Mouse (Mus musculus) brain, adult 2 months (tissue): ENCODE measurements at regions not wholly inside any gene's neighbourhood (a gene's known extent, or its start where the extent isn't known, plus 50 kb on each side); places are given as distances from the start of the nearest gene placed in this dataset.

ENCODE experiments used
- DNase-seq: peaks from one replicate; pipeline ENCODE4 v3.0.0; 2011; ENCODE audit warnings: low read depth, low spot score

- DNase-seq, result no peak
Measured at GRCm38 (mm10) chr13:43852888-43853287, 68.3 kb downstream of the Cd83 start.

GRCm38 (mm10) chr13:43854973-43855372 is 70.4 kb downstream of the Cd83 start:
- DNase-seq, result no peak

GRCm38 (mm10) chr13:43860932-43861331 is 76.4 kb downstream of the Cd83 start:
- DNase-seq, result no peak

- no peak for DNase-seq
Measured at GRCm38 (mm10) chr13:43861424-43861823, 76.8 kb downstream of the Cd83 start.

- no peak for DNase-seq
Measured at GRCm38 (mm10) chr13:43862056-43862455, 77.5 kb downstream of the Cd83 start.

GRCm38 (mm10) chr13:43862586-43862985 is 78.0 kb downstream of the Cd83 start:
- DNase-seq, result no peak

- DNase-seq, result no peak
Measured at GRCm38 (mm10) chr13:43863581-43864100, 79.1 kb downstream of the Cd83 start.

GRCm38 (mm10) chr13:43864153-43864861 is 79.7 kb downstream of the Cd83 start:
- peak; percentile 98 for DNase-seq

- DNase-seq, result no peak
Measured at GRCm38 (mm10) chr13:43865036-43865435, 80.5 kb downstream of the Cd83 start.

- peak; percentile 27 for DNase-seq
Measured at GRCm38 (mm10) chr13:43875895-43876294, 91.3 kb downstream of the Cd83 start.

GRCm38 (mm10) chr13:43887284-43887683 is 102.7 kb downstream of the Cd83 start:
- no peak for DNase-seq

- DNase-seq, result no peak
Measured at GRCm38 (mm10) chr13:43891928-43892327, 107.4 kb downstream of the Cd83 start.

GRCm38 (mm10) chr13:43895990-43896389 is 111.4 kb downstream of the Cd83 start:
- DNase-seq, result peak; percentile 49

GRCm38 (mm10) chr13:43897046-43897445 is 112.5 kb downstream of the Cd83 start:
- DNase-seq, result no peak

GRCm38 (mm10) chr13:43898555-43899258 is 114.1 kb downstream of the Cd83 start:
- no peak for DNase-seq

- DNase-seq, result peak; percentile 97
Measured at GRCm38 (mm10) chr13:43900115-43900514, 115.5 kb downstream of the Cd83 start.

- DNase-seq, result peak; percentile 93
Measured at GRCm38 (mm10) chr13:43900758-43901157, 116.2 kb downstream of the Cd83 start.

GRCm38 (mm10) chr13:43903391-43903790 is 118.8 kb downstream of the Cd83 start:
- peak; percentile 89 for DNase-seq

- DNase-seq, result no peak
Measured at GRCm38 (mm10) chr13:43904291-43904690, 119.7 kb downstream of the Cd83 start.

GRCm38 (mm10) chr13:43906241-43906640 is 121.7 kb downstream of the Cd83 start:
- DNase-seq, result no peak

GRCm38 (mm10) chr13:43907425-43907824 is 122.8 kb downstream of the Cd83 start:
- peak; percentile 23 for DNase-seq

GRCm38 (mm10) chr13:43908041-43908644 is 123.6 kb downstream of the Cd83 start:
- no peak for DNase-seq
